Mouse (Mus musculus): Measurements from ENCODE around the gene Hoxc8.
A peak's percentile ranks its signal among the peaks of the same experiment; 100 is the strongest.

Gene Hoxc8

DNA sequence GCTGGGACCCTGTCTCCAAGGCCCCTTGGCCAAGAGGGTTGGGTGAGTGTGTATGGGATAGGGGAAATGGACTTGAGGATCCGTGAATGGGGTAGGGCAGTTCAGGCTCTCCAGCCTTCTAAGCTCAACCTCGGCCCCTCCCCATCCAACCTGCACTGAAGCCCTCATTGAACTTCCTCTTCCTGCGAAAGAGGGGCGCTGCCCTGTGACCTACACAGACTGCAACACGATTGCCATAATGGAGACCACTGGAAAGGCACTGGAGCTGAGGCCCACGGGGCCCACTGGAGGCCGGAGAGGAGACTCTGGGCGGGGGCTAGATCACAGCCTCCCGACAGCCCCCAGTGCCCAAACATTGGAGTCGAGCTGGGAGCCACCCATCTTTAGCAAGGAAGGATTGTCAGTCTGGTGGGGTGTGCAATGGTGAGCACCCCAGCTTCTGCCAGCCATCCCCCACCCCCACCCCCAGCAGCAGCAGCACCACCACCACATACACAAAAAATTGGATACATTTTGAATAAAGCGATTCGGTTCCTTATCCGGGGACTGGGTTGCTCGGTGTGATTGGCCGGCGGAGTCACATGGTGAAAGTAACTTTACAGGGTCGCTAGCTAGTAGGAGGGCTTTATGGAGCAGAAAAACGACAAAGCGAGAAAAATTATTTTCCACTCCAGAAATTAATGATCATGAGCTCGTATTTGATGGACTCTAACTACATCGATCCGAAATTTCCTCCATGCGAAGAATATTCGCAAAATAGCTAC is 43.8 kb downstream of the Hoxc8 start:
- DNase-seq (ENCODE audit: low spot score), result peak; percentile 63

GRCm38 (mm10) chr15:103034807-103035547 is 44.6 kb downstream of the Hoxc8 start:
- peak; percentile 68 for DNase-seq (ENCODE audit: low spot score)

DNA sequence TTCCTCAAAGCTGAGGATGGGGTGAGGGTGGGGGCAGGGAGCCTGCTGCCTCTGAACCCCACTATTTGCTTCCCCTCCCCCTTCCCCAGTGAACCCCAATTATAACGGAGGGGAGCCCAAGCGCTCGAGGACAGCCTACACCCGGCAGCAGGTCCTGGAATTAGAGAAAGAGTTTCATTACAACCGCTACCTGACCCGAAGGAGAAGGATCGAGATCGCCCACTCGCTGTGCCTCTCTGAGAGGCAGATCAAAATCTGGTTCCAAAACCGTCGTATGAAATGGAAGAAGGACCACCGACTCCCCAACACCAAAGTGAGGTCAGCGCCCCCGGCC is 45.1 kb downstream of the Hoxc8 start:
- peak; percentile 50 for DNase-seq (ENCODE audit: low spot score)

GRCm38 (mm10) chr15:103037579-103037978 is 47.2 kb downstream of the Hoxc8 start:
- DNase-seq (ENCODE audit: low spot score), result no peak

GRCm38 (mm10) chr15:103038701-103039480 is 48.5 kb downstream of the Hoxc8 start:
- peak; percentile 61 for DNase-seq (ENCODE audit: low spot score)

DNA sequence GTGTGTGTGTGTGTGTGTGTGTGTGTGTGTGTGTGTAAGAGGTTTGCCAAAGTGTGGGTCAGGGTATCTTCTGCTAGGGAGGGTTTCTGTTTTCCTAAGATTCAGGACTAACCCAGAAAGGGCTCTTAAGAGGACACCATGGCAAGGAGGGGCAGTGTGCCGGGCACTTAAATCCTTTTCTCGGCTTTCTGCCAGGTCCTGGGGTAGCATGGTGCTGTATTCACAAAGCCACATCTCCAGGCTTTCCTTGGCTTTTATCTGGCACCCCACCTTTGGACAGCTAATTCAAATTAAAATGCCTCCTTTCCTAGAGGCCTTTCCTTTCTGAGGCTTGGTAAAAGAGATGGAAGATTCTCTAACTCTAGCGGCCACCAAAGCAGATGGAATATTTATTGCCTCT is 49.2 kb downstream of the Hoxc8 start:
- DNase-seq (ENCODE audit: low spot score), result no peak

GRCm38 (mm10) chr15:103040601-103041000 is 50.2 kb downstream of the Hoxc8 start:
- no peak for DNase-seq (ENCODE audit: low spot score)

DNA sequence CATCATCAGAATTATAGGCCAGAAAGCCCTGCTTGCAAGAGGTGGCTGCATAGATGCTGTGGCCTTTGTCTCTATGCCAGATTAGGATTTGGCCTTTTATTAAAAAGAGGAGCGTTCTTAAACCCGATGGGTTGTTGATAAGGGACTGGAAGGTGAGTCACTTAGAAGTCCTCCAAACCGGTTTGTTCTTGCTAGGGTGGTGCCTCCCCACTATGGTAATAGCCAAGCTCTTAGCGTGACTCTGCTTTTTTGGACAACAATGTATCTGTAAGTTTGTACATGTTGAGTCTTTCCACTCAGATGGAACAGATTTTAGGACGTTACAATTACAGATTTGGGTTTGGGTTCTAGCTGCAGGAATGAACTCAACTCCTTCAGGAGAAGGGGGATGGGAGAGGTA is 51.2 kb downstream of the Hoxc8 start:
- no peak for DNase-seq (ENCODE audit: low spot score)

DNA sequence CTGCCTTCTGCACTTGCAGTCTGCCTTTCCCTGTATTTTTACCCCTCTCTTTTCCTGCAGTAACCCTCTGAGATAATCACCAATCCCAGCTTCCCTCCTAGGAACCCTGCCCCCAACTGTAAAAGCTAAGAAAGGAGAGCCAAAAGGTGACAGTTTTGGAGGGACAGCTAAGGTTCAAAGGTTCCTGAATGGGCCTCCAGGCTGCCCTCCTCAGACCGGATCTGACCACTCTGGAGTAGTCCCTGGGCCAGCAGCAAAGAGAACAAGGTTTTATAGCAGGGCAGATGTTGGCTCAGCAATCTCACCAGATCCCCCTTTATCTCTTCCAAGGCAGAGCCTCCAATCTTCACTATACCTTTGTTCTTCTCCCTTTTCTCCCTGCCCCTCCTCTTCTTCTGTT is 51.8 kb downstream of the Hoxc8 start:
- DNase-seq (ENCODE audit: low spot score), result no peak
